Mouse (Mus musculus) adipose tissue, adult 10 weeks (tissue): ENCODE data around the gene Slc12a3. TPM values are rescaled to one million over a fixed set of nuclear protein-coding genes. Genes with fewer than 3 reads are reported as not detected.

ENCODE experiments used
- polyA plus RNA-seq: library from polyadenylated mRNA; stranded (reverse); fragments of 350-450 nt; fragmentation: Illumina TruSeq; extraction: RNeasy Lipid Tissue Mini Kit (QIAGEN cat#74804); gene quantifications from one replicate; pipeline ENCODE4 v1.2.3, GENCODE M21; 2014; ENCODE audit warnings: low read depth, low replicate concordance

Slc12a3 gene
- polyA plus RNA-seq: 1.6 TPM

GRCm38 (mm10) chr8:94328932-94329728, at the start of gene Slc12a3:
Slc12a3 (plus strand) TSS chr8:94329201.

DNA sequence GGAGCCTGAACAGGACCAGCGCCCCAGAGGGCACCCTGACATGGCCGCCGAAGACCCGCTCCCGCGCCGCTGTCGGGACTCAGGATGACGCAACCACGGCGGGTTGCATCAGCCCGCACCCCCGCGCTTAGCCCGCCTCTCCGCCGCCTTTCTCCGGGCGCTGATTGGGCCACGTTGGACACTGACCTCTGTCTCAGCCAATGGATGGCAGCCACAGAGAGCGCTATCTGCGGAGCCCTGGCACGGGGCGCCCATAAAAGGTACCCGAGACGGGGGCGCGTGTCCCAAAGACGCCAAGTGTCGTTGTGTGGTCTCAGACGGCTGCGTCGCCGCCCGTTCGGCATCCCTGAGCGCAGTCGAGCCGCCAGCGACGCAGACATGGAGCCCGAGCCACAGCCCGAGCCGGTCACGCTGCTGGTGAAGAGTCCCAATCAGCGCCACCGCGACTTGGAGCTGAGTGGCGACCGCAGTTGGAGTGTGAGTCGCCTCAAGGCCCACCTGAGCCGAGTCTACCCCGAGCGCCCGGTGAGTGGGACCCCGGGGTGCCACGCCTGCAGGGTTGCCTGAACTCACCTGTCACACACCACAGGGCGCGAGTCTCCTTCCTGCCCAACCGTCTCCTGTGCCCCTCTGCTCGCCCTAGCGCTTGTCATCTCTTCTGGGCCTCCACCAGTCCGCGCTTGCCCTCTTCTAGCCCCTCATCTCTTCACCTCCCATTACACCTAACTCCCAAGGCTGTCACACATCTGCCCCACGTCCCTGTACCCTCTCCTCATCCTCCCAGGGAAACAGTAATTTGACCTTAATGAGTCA, 57.4 kb downstream of the Slc12a3 start, which contains the start of gene Herpud1:
Gene Herpud1 (plus strand): TSS at position 225 of the 813 bp plus-strand sequence.

Other genes with a start within 250 kb of the Slc12a3 start
- gene Bbs2, start 230.3 kb upstream of the Slc12a3 start, polyA plus RNA-seq: 25.3 TPM
- gene Mt4, start 192.0 kb upstream of the Slc12a3 start, polyA plus RNA-seq: not detected
- 28.4 TPM for gene Mt3, start 176.6 kb upstream of the Slc12a3 start, polyA plus RNA-seq
- gene Mt2, start 156.5 kb upstream of the Slc12a3 start, polyA plus RNA-seq: 456 TPM
- gene Mt1, start 150.1 kb upstream of the Slc12a3 start, polyA plus RNA-seq: 565 TPM
- 21.7 TPM for gene Nup93, start 114.6 kb upstream of the Slc12a3 start, polyA plus RNA-seq
- gene Herpud1, start 57.2 kb downstream of the Slc12a3 start, polyA plus RNA-seq: 131 TPM
- 12.3 TPM for gene Nlrc5, start 105.2 kb downstream of the Slc12a3 start, polyA plus RNA-seq
- 29.3 TPM for gene Cpne2, start 203.8 kb downstream of the Slc12a3 start, polyA plus RNA-seq